Mouse (Mus musculus) limb, embryonic 12.5 days (tissue): ENCODE data around the gene Rnf187. TPM values are rescaled to one million over a fixed set of nuclear protein-coding genes. Genes with fewer than 3 reads are reported as not detected.
"Not testable (repeated sequence)": the region's sequence is repeated elsewhere in the genome, so short reads cannot be mapped to it uniquely, and the experiment has no call there.

Source experiments
- ATAC-seq: fragments of 200-750 bp; cut with Nextera tagmentation; 2 replicates; pipeline ENCODE4 v1.8.0; 2017; ENCODE audit warnings: low read depth, moderate TSS enrichment; ENCODE audit not compliant: insufficient number of reproducible peaks, insufficient read depth, low FRiP score, low TSS enrichment
- H3K27ac ChIP-seq: fragments of 300-500 bp; sonication (generic); 2 replicates; pipeline ENCODE4 v1.5.1; 2016; ENCODE audit warnings: mild to moderate bottlenecking, moderate library complexity
- H3K27me3 ChIP-seq: fragments of 300-500 bp; sonication (generic); 2 replicates; pipeline ENCODE4 v1.6.1; 2016; ENCODE audit warnings: mild to moderate bottlenecking, moderate library complexity
- H3K36me3 ChIP-seq: fragments of 300-500 bp; sonication (generic); 2 replicates; pipeline ENCODE4 v1.6.1; 2016; ENCODE audit warnings: mild to moderate bottlenecking, moderate library complexity
- H3K4me1 ChIP-seq: fragments of 300-500 bp; sonication (generic); replicated peaks from 2 replicates; pipeline ENCODE4 v1.6.1; 2016
- H3K4me2 ChIP-seq: fragments of 300-500 bp; sonication (generic); 2 replicates; pipeline ENCODE4 v1.6.1; 2016; ENCODE audit warnings: mild to moderate bottlenecking, moderate library complexity
- H3K4me3 ChIP-seq: fragments of 300-500 bp; sonication (generic); replicated peaks from 2 replicates; pipeline ENCODE4 v1.5.1; 2016; ENCODE audit warnings: mild to moderate bottlenecking
- H3K9ac ChIP-seq: fragments of 300-500 bp; sonication (generic); replicated peaks from 2 replicates; pipeline ENCODE4 v1.6.1; 2016; ENCODE audit warnings: mild to moderate bottlenecking, moderate library complexity
- H3K9me3 ChIP-seq: fragments of 300-500 bp; sonication (generic); 2 replicates; pipeline ENCODE4 v1.6.1; 2016; ENCODE audit warnings: mild to moderate bottlenecking, moderate library complexity
- WGBS: fragments of 180-500 bp; shearing (Covaris S2); methylation state at CpG from one replicate; pipeline ENCODE4 v1.1.7; 2016; 5-methylcytosine and 5-hydroxymethylcytosine counted together
- polyA plus RNA-seq: library from polyadenylated mRNA; unstranded; fragments of >200 nt; fragmentation: Nextera tagmentation; extraction: Ambion mirVana; gene quantifications from 2 replicates; pipeline ENCODE4 v1.2.1, GENCODE M21; 2016

Rnf187 gene
- polyA plus RNA-seq, 1 experiment from 2014 or later: 315 TPM

DNA sequence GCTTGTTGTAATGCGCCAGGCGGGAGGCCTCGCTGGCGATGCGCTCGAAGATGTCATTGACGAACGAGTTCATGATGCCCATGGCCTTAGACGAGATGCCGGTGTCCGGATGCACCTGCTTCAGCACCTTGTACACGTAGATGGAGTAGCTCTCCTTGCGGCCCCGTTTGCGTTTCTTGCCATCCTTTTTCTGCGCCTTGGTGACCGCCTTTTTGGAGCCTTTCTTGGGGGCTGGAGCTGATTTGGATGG is 15.4 kb upstream of the Rnf187 start:
- H3K4me3 ChIP-seq: peak overlapping the region; percentile 75
- H3K27ac ChIP-seq: peak overlapping the region; percentile 90
- H3K36me3 ChIP-seq: peaks cover 12% of the 10 kb centered on the region
- 1% methylated on average over 17 of the region's 17 CpGs for WGBS
- peak overlapping the region; percentile 70 for H3K9ac ChIP-seq
- H3K9me3 ChIP-seq, ATAC-seq: not testable (repeated sequence)
- H3K27me3 ChIP-seq: peaks cover 39% of the 10 kb centered on the region
- peak overlapping the region; percentile 93 for H3K4me2 ChIP-seq
- H3K4me1 ChIP-seq: peaks cover 38% of the 10 kb centered on the region

DNA sequence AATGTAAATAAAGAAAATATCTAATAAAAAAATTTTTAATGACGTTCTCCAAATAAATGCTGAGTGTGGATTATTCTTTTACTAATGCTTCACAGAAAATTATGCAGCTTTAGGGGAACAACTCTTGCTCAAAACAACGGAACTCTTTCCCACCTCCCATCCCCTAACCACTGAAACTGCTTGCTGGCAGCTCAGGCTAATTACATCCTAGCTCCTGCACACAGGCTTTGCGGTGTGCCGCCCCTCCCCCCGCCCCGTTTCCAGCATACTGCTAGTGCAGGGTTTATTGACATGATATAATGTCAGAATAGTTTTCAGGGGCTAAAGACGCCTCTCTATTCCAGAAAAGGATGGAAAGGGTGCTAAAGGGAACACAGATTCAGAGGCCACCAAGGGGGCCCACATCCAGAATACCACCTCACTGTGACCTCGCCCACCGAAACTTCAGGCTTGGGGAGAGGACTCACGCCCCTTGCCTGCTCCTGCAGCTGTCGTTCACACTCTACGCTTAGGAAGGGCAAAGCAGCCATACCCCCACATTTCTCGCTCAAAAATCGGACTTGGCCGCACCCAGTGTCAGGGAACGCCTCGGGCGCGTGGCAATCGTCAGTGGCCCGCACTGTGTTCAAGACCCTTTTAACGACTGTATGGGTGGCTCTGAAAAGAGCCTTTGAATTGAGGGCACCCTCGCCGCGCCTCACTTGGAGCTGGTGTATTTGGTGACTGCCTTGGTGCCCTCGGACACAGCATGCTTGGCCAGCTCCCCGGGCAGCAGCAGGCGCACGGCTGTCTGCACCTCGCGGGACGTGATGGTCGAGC is 14.8 kb upstream of the Rnf187 start:
- peaks cover 39% of the 10 kb centered on the region for H3K27me3 ChIP-seq

DNA sequence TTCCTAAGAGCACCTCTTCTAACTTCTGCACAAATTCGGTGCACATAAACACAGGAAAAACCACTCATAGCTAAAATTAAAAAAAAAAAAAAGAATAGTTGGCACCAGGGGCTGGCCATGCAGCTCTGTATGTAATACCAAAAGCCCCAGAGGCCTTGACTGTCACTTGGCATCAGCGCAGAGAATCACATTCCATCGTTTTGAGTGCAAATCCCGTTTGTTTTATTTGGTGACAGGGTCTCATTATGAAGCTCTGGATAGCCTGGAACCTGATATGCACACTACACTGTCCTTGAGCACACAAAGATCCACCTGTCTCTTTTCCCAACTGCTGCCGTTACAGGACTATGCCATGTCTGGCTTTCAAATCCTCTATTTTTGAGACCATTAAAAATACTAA is 12.5 kb upstream of the Rnf187 start:
- no peaks in the 10 kb centered on the region for H3K9me3 ChIP-seq
- no peak overlapping the region for H3K4me2 ChIP-seq
- ATAC-seq: no peak
- peaks cover 29% of the 10 kb centered on the region for H3K4me1 ChIP-seq
- no peak overlapping the region for H3K4me3 ChIP-seq
- H3K36me3 ChIP-seq: no peaks in the 10 kb centered on the region
- H3K27me3 ChIP-seq: peaks cover 46% of the 10 kb centered on the region
- 69% methylated on average over 5 of the region's 5 CpGs for WGBS
- no peak overlapping the region for H3K9ac ChIP-seq
- H3K27ac ChIP-seq: no peak overlapping the region

More for the DNA sequence above, 14.8 kb upstream of the Rnf187 start:
- Histone ChIP-seq H3K4me1 (peaks cover 38% of the 10 kb centered on the region), H3K9ac (peak overlapping the region; percentile 70), H3K9me3 (no peaks in the 10 kb centered on the region), H3K27ac (peak overlapping the region; percentile 90), H3K36me3 (peaks cover 12% of the 10 kb centered on the region), H3K4me2 (peak overlapping the region; percentile 93), H3K4me3 (peak overlapping the region; percentile 75)
- peak; percentile 5; the same call in 1 of the 2 replicates for ATAC-seq
- under 1% methylated on average over 33 of the region's 33 CpGs for WGBS

DNA sequence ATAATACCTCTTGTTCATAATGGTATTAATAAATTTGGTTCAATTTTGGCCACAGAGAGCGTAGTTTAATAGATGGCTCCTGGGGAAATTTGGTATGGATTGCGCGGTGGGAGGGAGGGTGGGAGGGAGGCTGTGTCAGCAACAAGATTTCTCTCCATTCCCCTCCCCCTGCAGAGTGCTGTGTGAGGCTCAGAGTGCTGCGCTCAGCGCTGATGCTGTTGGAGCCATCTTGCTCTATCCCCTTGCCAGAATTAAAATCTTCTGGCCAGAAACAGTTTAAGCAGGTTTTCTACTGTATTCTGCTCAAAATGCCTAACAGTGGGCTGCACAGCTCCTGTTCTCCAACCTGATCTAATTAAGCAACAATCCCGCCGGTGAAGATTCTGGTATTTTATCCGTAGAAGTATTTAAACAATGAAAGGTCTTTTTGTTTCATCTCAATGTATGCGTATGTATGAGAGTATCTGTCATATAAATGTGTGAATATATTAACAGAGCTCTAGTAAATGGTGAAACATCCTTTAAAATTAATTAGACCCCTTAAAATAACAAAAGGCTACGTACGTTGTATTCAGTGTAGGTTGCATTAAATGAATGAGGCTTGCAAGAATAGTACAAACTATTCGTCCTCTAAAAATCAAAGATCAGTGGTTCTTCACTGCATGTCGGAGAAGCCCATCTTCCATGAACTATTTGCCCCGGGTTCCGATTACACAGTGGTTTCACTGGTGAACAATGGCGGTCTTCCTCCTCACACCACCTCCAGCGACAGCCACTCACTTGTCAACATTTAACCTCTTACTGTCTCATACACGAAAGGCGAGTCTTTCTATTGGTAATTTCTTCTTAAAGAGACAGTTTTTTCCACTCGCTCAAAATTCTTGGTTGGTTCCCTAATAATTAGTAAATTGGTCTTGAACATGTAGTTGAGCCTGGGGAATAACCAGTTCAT is 11.0 kb upstream of the Rnf187 start:
- Histone ChIP-seq H3K4me3 (peak overlapping the region; percentile 49), H3K4me2 (peak overlapping the region; percentile 62), H3K4me1 (peaks cover 26% of the 10 kb centered on the region), H3K36me3 (no peaks in the 10 kb centered on the region), H3K27me3 (peaks cover 60% of the 10 kb centered on the region), H3K9me3 (no peaks in the 10 kb centered on the region), H3K27ac (peak overlapping the region; percentile 87), H3K9ac (peak overlapping the region; percentile 60)
- no peak for ATAC-seq
- WGBS: 10% methylated on average over 20 of the region's 20 CpGs

DNA sequence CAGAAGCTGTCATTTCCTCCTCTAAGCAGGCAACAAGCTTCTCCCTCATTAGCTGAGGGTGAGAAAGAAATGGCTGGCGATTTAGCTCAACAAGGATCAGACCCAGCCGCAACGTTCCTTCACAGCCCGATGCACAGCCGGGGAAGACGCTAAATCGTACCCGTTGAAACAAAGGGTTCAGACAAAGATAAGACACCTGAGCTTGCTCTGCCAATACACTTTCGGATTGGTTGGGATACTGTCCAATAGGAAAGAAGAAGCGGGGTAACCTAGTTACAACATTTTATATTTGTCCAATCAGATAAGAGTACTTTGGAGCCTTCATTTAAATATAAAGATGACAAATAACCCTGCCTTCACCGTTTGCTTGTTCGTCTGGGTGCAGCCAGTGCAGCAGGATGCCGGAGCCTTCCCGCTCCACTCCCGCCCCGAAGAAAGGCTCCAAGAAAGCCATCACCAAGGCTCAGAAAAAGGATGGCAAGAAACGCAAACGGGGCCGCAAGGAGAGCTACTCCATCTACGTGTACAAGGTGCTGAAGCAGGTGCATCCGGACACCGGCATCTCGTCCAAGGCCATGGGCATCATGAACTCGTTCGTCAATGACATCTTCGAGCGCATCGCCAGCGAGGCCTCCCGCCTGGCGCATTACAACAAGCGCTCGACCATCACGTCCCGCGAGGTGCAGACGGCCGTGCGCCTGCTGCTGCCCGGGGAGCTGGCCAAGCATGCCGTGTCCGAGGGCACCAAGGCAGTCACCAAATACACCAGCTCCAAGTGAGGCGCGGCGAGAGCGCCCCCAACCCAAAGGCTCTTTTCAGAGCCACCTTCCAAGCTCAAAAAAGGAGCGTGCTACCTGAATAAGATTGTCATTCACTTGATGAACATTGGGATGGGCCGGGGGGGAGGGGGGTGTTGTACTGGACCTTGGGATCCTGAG is 10.1 kb upstream of the Rnf187 start, which contains the start of gene Hist3h2ba:
Gene Hist3h2ba (plus strand): TSS at position 379 of the 938 bp plus-strand sequence.
- under 1% methylated on average over 48 of the region's 48 CpGs for WGBS
- H3K27me3 ChIP-seq: peaks cover 69% of the 10 kb centered on the region
- peak; percentile 90 for ATAC-seq

DNA sequence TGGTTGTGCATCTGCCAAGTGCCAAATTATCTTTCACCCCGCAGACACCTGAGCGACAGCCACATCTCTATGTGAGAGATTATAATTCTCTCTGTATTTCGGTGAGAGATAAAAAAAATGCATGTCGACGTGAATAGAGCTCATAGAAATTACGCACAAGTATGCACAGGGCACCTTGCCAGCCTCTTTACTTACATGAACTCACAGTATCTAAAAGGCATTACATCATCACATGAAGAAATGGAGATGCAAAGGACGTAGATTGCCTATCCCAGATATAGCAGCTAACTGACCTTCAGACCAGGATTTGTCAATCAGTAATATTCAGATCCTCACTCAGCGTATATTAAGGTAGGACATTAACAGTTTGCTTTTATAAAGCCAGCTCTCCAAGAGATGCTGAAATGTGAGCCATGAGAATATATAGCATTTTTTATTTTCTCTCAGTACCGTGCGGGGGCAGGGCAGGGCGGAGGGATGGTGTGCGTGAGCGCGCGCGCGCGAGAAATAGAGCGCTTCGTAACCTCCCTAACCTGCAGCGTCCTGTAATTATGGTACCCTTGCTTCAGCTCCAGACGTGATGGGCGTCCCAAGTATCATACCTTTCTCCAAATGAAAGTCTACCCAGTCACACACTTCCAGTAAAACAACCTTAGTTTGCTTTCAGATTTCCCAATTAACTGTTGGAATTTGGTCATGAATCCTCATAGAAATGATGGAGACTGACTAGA is 9.2 kb upstream of the Rnf187 start:
- H3K4me1 ChIP-seq: peaks cover 17% of the 10 kb centered on the region
- H3K9me3 ChIP-seq: no peaks in the 10 kb centered on the region
- H3K27ac ChIP-seq: peak overlapping the region; percentile 93
- ATAC-seq: peak; percentile 32; the same call in 1 of the 2 replicates
- peak overlapping the region; percentile 45; the same call in 1 of the 2 replicates for H3K9ac ChIP-seq
- H3K36me3 ChIP-seq: no peaks in the 10 kb centered on the region
- WGBS: 20% methylated on average over 23 of the region's 23 CpGs
- H3K27me3 ChIP-seq: peaks cover 77% of the 10 kb centered on the region
- H3K4me3 ChIP-seq: peak overlapping the region; percentile 49
- H3K4me2 ChIP-seq: peak overlapping the region; percentile 62

More for the DNA sequence above, 10.1 kb upstream of the Rnf187 start, which contains the start of gene Hist3h2ba:
- H3K4me1 ChIP-seq: peaks cover 26% of the 10 kb centered on the region
- H3K4me3 ChIP-seq: peak within 1 kb of the TSS; percentile 49
- peak within 1 kb of the TSS; percentile 93 for H3K27ac ChIP-seq
- peak within 1 kb of the TSS; percentile 62 for H3K4me2 ChIP-seq
- peak within 1 kb of the TSS; percentile 60 for H3K9ac ChIP-seq
- no peaks in the 10 kb centered on the region for H3K36me3 ChIP-seq
- H3K9me3 ChIP-seq: no peaks in the 10 kb centered on the region

DNA sequence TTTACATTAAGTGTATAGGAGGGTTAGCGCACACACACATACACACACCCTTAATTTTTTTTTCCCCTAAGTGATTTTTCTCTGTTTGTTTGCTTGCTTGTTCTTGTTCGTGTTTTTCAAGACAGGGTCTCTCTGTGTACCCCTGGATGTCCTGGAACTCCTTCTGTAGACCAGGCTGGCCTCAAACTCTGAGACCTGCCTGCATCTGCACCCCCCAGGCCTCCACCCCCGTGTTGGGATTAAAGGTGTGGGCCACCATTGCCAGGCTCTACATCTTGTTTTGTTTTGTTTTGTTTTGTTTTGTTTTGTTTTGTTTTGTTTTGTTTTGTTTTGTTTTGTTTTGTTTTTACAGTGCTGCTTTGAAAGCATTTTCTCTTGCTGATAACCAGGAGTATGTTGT is 8.6 kb upstream of the Rnf187 start:
- H3K4me2 ChIP-seq: no peak overlapping the region
- H3K27me3 ChIP-seq: peaks cover 77% of the 10 kb centered on the region
- H3K9ac ChIP-seq: no peak overlapping the region
- no peaks in the 10 kb centered on the region for H3K36me3 ChIP-seq
- ATAC-seq: no peak
- no peaks in the 10 kb centered on the region for H3K9me3 ChIP-seq
- H3K27ac ChIP-seq: no peak overlapping the region
- H3K4me1 ChIP-seq: peaks cover 15% of the 10 kb centered on the region; the same call in 1 of the 2 replicates
- WGBS: 76% methylated on average over 3 of the region's 3 CpGs
- no peak overlapping the region for H3K4me3 ChIP-seq

DNA sequence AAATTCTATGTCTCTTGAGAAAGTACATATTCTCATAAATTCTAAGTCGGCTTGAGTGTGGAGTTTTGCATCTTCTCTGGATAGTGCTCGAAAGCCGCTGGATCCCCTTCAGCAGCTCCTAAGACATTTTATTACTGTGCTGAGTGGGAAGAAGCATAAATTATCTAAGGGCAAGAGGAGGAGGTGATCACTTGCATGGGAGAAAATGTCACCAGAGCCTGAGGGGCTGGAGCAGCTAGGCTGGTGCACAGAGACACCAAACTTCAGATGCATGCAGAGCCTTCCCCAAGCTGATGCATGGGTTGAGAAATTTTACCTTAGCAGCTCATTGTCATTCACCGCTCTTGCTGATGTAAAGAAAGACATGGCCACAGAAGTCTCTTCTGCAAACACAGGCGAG is 5.4 kb upstream of the Rnf187 start:
- no peaks in the 10 kb centered on the region for H3K36me3 ChIP-seq
- no peak overlapping the region for H3K27ac ChIP-seq
- 0 out of 2 replicates have a peak overlapping the region, but pooled peaks have one; percentile 31 for H3K9ac ChIP-seq
- H3K4me3 ChIP-seq: no peak overlapping the region; the same call in 1 of the 2 replicates
- no peaks in the 10 kb centered on the region for H3K9me3 ChIP-seq
- H3K4me1 ChIP-seq: peaks cover 7% of the 10 kb centered on the region; the same call in 1 of the 2 replicates
- 59% methylated on average over 5 of the region's 5 CpGs for WGBS
- H3K4me2 ChIP-seq: no peak overlapping the region
- no peak for ATAC-seq
- peaks cover 50% of the 10 kb centered on the region for H3K27me3 ChIP-seq

DNA sequence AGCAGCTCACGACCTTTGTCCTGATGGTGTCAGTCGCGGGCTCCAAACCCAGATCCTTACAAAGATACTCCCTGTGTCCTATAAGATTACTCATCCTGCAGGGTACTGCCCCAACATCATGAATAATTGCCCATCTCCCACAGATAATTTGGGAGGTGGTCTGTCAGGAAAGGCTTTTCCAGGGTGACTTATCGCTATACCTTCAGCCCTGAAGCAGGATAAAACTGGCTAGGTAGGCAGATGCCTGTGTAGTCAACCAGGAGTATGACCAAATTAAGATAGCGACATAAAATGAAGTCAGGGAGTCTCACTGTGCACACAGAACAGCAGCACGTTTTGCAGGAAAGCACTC is 348 bp upstream of the Rnf187 start:
- peak overlapping the region; percentile 94 for H3K4me3 ChIP-seq
- ATAC-seq: peak; percentile 23; the same call in 1 of the 2 replicates
- H3K9me3 ChIP-seq: no peaks in the 10 kb centered on the region
- peak overlapping the region; percentile 92 for H3K4me2 ChIP-seq
- H3K27ac ChIP-seq: peak overlapping the region; percentile 93; the same call in 1 of the 2 replicates
- H3K4me1 ChIP-seq: peaks cover 16% of the 10 kb centered on the region
- peaks cover 10% of the 10 kb centered on the region; the same call in 1 of the 2 replicates for H3K27me3 ChIP-seq
- 0 out of 2 replicates have a peak overlapping the region, but pooled peaks have one; percentile 97 for H3K9ac ChIP-seq
- 23% methylated on average over 6 of the region's 6 CpGs for WGBS
- H3K36me3 ChIP-seq: peaks cover 28% of the 10 kb centered on the region

DNA sequence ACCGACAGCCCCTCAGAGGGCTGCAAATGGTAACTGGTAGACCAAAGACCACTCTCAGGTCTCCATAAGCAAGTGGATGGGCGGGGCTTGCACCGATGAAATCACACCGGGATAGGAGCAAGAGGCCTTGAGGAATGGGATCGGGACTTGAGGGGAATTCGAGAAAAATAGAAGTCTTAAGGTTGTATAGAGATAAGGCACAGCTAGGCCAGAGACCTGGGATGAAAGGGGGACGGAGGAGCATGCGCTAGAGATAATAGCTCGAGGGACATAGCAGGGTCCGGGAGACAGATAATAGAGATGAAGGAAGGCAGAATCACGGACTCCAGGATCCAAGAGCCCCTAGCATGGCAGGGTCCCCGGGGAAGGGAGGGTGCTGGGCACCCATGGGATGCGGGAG is 807 bp downstream of the Rnf187 start:
- H3K4me1 ChIP-seq: peaks cover 16% of the 10 kb centered on the region
- peak overlapping the region; percentile 94 for H3K4me3 ChIP-seq
- peaks cover 40% of the 10 kb centered on the region for H3K36me3 ChIP-seq
- H3K4me2 ChIP-seq: peak overlapping the region; percentile 92
- H3K27ac ChIP-seq: peak overlapping the region; percentile 93
- peak overlapping the region; percentile 97 for H3K9ac ChIP-seq
- ATAC-seq: 0 out of 2 replicates have a peak, but pooled peaks have one; percentile 11
- no peaks in the 10 kb centered on the region; the same call in 1 of the 2 replicates for H3K27me3 ChIP-seq
- WGBS: 1% methylated on average over 13 of the region's 13 CpGs
- no peaks in the 10 kb centered on the region for H3K9me3 ChIP-seq
